12 mouse cellular contexts compared by ENCODE assay signal in genomic region chr6:97881935-97882334, GRCm38 (mm10).
DNase-seq lines count a peak whose midpoint lies in the region; ATAC-seq and TF ChIP-seq lines count a peak whose summit lies in the region.
"Had no signal": no experiment of that assay in that cellular context is flagged by ENCODE, and none has a peak within 500 bp of the region (broad histone marks: within the 10 kb centered on the region; RNA-seq: fewer than 3 reads in every experiment).

No protein-coding gene starts in this region.

- no peaks in the 10 kb centered on the region for H3K36me3 ChIP-seq in heart, embryonic 12.5 days
- no peaks in the 10 kb centered on the region for H3K36me3 ChIP-seq in intestine, embryonic 15.5 days
- H3K36me3 ChIP-seq: embryonic facial prominence, embryonic 15.5 days; hindbrain, embryonic 13.5 days had no signal

- H3K4me3 ChIP-seq in gastrocnemius, adult 2 months, result no peak overlapping the region
- no peak overlapping the region for H3K4me3 ChIP-seq in heart, embryonic 12.5 days
- H3K4me3 ChIP-seq in intestine, embryonic 15.5 days (replicated peaks), result no peak overlapping the region
- H3K4me3 ChIP-seq: embryonic facial prominence, embryonic 15.5 days; hindbrain, embryonic 13.5 days had no signal

- no peaks in the 10 kb centered on the region for H3K9me3 ChIP-seq in heart, embryonic 12.5 days (replicated peaks)
- H3K9me3 ChIP-seq in intestine, embryonic 15.5 days, result no peaks in the 10 kb centered on the region
- H3K9me3 ChIP-seq: embryonic facial prominence, embryonic 15.5 days; hindbrain, embryonic 13.5 days had no signal

- H3K4me1 ChIP-seq in heart, embryonic 12.5 days (replicated peaks), result peaks cover 59% of the 10 kb centered on the region
- no peaks in the 10 kb centered on the region for H3K4me1 ChIP-seq in intestine, embryonic 15.5 days (replicated peaks)
- H3K4me1 ChIP-seq: embryonic facial prominence, embryonic 15.5 days had no signal

- H3K4me2 ChIP-seq in heart, embryonic 12.5 days, result no peak overlapping the region; the same call in 1 of the 2 replicates
- no peak overlapping the region for H3K4me2 ChIP-seq in intestine, embryonic 15.5 days (replicated peaks)
- H3K4me2 ChIP-seq: embryonic facial prominence, embryonic 15.5 days; hindbrain, embryonic 13.5 days had no signal

- peak; percentile 63 for ATAC-seq in heart, embryonic 12.5 days (ENCODE audit: insufficient number of reproducible peaks, low FRiP score)
- ATAC-seq in intestine, embryonic 15.5 days, result no peak
- ATAC-seq: midbrain, embryonic 16.5 days had no signal

- H3K27ac ChIP-seq in gastrocnemius, adult 2 months, result peak overlapping the region; percentile 68
- peak overlapping the region; percentile 88 for H3K27ac ChIP-seq in heart, embryonic 12.5 days (ENCODE audit: poor library complexity, severe bottlenecking)
- H3K27ac ChIP-seq in intestine, embryonic 15.5 days, result no peak overlapping the region
- H3K27ac ChIP-seq: embryonic facial prominence, embryonic 15.5 days; hindbrain, embryonic 13.5 days had no signal

- peak; percentile 34 for DNase-seq in gastrocnemius, adult 2 months
- no peak for DNase-seq in gastrocnemius, postnatal 4 days (ENCODE audit: low spot score in 2 of 2)
- peak; percentile 34 for DNase-seq in 3T3-L1 (ENCODE audit: low read depth, low spot score)
- peak; percentile 74 to 76 for DNase-seq in cerebellum, postnatal 25 days
- no peak for DNase-seq in adrenal gland, postnatal 14 days
- DNase-seq in testis, postnatal 14 days (ENCODE audit: low spot score), result no peak
- DNase-seq: right cerebral cortex, postnatal 25 days had no signal

- intact Hi-C loops in gastrocnemius, adult 2 months (cut with DNase I), result loop anchor here (5.0 kb wide), 1 partner anchor 75 kb away; the partner anchor contains the start of gene Mitf

- H3K9ac ChIP-seq in heart, embryonic 12.5 days, result no peak overlapping the region
- no peak overlapping the region for H3K9ac ChIP-seq in intestine, embryonic 15.5 days
- H3K9ac ChIP-seq: embryonic facial prominence, embryonic 15.5 days; hindbrain, embryonic 13.5 days had no signal

- no peak for TF ChIP-seq CTCF in gastrocnemius, adult 2 months (IDR thresholded peaks at IDR 0.05)

- H3K27me3 ChIP-seq in heart, embryonic 12.5 days (replicated peaks), result no peaks in the 10 kb centered on the region
- no peaks in the 10 kb centered on the region for H3K27me3 ChIP-seq in intestine, embryonic 15.5 days (replicated peaks)
- H3K27me3 ChIP-seq: embryonic facial prominence, embryonic 15.5 days had no signal

- WGBS in heart, embryonic 12.5 days, result 15% methylated on average over 3 of the region's 3 CpGs
- WGBS in intestine, embryonic 15.5 days, result 25% methylated on average over 3 of the region's 3 CpGs

Comparison
In these comparisons a context has a peak if more than half of its experiments do, and no peak if none do; other contexts are left out.
1. DNase-seq: peak in gastrocnemius, adult 2 months (single experiment), 3T3-L1 (single experiment) and cerebellum, postnatal 25 days (2 of 2); none in gastrocnemius, postnatal 4 days (0 of 2), adrenal gland, postnatal 14 days (single experiment) and testis, postnatal 14 days (single experiment).